Mouse (Mus musculus) lung, adult 2 months (tissue): ENCODE results near the gene Nudt5. TPM values are rescaled to one million over a fixed set of nuclear protein-coding genes. Genes with fewer than 3 reads are reported as not detected.

Source experiments
- DNase-seq: peaks from one replicate; pipeline ENCODE4 v3.0.0; 2022
- H3K4me1 ChIP-seq: fragments of 200-500 bp; 2 replicates; pipeline ENCODE4 v1.6.1; 2011; ENCODE audit warnings: low read length; ENCODE audit not compliant: control insufficient read depth, insufficient read depth
- H3K4me3 ChIP-seq: fragments of 200-500 bp; replicated peaks from 2 replicates; pipeline ENCODE3; 2011; ENCODE audit warnings: low read depth, mild to moderate bottlenecking, control low read depth, low read length; ENCODE audit errors: extremely low read depth
- CTCF ChIP-seq: fragments of 200-500 bp; IDR thresholded peaks from 2 replicates; pipeline ENCODE4 v1.5.1; 2011; ENCODE audit warnings: mild to moderate bottlenecking, low read length, control low read depth; ENCODE audit not compliant: insufficient read depth
- POLR2A ChIP-seq: fragments of 200-500 bp; IDR thresholded peaks from 2 replicates; pipeline ENCODE4 v1.6.1; 2011; ENCODE audit warnings: low read depth, mild to moderate bottlenecking, control low read depth, low read length, borderline replicate concordance; ENCODE audit errors: extremely low read depth
- WGBS: fragments of 180-500 bp; shearing (Covaris S2); methylation state at CpG from one replicate; pipeline ENCODE4 v1.1.7; 2018; 5-methylcytosine and 5-hydroxymethylcytosine counted together
- polyA plus RNA-seq: library from polyadenylated mRNA; depleted of rRNA; stranded (reverse); fragments of >200 nt; gene quantifications from 2 replicates; pipeline ENCODE4 v1.2.3, GENCODE M21; 2012; rRNA removed

Gene Nudt5
- polyA plus RNA-seq, 1 experiment: 6.9 TPM

- Histone ChIP-seq H3K4me1 (no peaks in the 10 kb centered on the region), H3K4me3 (no peak overlapping the region)
- TF ChIP-seq POLR2A: no peak
- TF ChIP-seq CTCF: no peak
- 68% methylated on average over 16 of the region's 16 CpGs for whole genome bisulfite sequencing
- DNase-seq: no peak
Observed at GRCm38 (mm10) chr2:5911282-5911965, 66.6 kb downstream of the Nudt5 start.

Other genes with a start within 250 kb of the Nudt5 start
- gene Camk1d, start 130.5 kb upstream of the Nudt5 start, polyA plus RNA-seq: 3.8 and 6.2 TPM in 2 replicates
- 31.4 and 54.6 TPM in 2 replicates for gene Cdc123, start 145 bp downstream of the Nudt5 start, polyA plus RNA-seq
- gene Gm13199, start 17.9 kb downstream of the Nudt5 start, polyA plus RNA-seq: 1.3 and 1.5 TPM in 2 replicates
- 20.7 and 37.4 TPM in 2 replicates for gene Sec61a2, start 50.4 kb downstream of the Nudt5 start, polyA plus RNA-seq
- 1.3 and 2.1 TPM in 2 replicates for gene Dhtkd1, start 97.8 kb downstream of the Nudt5 start, polyA plus RNA-seq
- 2.3 and 4.5 TPM in 2 replicates for gene Upf2, start 106.5 kb downstream of the Nudt5 start, polyA plus RNA-seq